Mouse (Mus musculus): ENCODE data around the gene Oser1. TPM values are rescaled to one million over a fixed set of nuclear protein-coding genes. Genes with fewer than 3 reads are reported as not detected.

Oser1 gene
- 24.5 TPM for polyA plus RNA-seq (2014; fragmentation: Illumina TruSeq; extraction: RNeasy Lipid Tissue Mini Kit (QIAGEN cat#74804); ENCODE audit: low read depth, low replicate concordance)

DNA sequence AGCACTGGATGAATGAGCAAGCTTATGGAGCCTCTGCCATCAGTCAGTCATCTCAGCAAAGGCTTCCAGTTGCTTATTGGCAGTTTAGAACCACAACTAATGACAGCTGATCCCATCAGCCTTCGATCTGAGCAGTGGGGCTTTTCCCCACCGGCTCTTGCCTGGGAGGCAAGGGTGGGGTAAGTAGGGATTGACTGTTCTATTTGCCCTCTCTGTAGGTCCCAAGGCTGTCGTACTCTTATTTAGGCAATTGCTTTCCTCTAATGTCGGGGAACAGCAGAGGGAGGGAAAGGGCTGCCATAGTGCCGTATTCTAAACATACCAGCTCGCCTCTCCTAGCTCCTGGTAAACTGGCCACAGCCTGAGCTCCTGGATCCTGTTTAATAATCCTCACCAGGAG, at the start of gene Oser1:
Gene Oser1 (minus strand): TSS at position 101 of the 400 bp plus-strand sequence.

GRCm38 (mm10) chr2:163472466-163472851, 48.0 kb upstream of the Oser1 start, which contains the start of gene Fitm2:
Fitm2 (minus strand) TSS chr2:163472629.

GRCm38 (mm10) chr2:163438246-163438618, 13.7 kb upstream of the Oser1 start, which contains the start of gene Gdap1l1:
Gdap1l1 (plus strand) TSS chr2:163438476.

DNA sequence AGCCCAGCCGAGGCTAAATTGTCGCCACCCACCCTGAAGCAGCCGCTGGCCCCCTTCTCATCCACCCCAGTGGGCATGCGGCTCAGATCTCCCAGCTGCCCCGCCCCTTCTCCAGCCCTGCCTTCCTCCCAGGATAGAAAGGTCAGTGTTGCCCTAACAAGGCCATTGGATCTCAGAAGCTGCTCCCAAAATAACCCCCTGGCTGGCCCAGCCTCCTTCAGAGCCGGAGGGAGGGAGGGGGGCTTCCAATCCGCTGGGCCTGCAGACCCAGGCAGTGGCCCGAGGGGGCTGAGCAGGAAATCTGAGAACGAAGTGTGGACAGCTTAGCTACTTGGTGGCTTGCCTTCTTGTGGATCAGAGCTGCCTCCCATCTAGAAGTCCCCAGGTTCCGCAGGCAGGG, 26.6 kb downstream of the Oser1 start, which contains the start of gene Jph2:
Gene Jph2 (minus strand): TSS at position 89 of the 400 bp plus-strand sequence.

Other genes starting within 250 kb of the Oser1 start
- gene Tox2, start 221.6 kb downstream of the Oser1 start, polyA plus RNA-seq (2014; fragmentation: Illumina TruSeq; extraction: RNeasy Lipid Tissue Mini Kit (QIAGEN cat#74804); ENCODE audit: low read depth, low replicate concordance) = 1.4 TPM
- gene Jph2, start 26.7 kb downstream of the Oser1 start, polyA plus RNA-seq (2014; fragmentation: Illumina TruSeq; extraction: RNeasy Lipid Tissue Mini Kit (QIAGEN cat#74804); ENCODE audit: low read depth, low replicate concordance) = 259 TPM
- gene Gdap1l1, start 13.8 kb upstream of the Oser1 start, polyA plus RNA-seq (2014; fragmentation: Illumina TruSeq; extraction: RNeasy Lipid Tissue Mini Kit (QIAGEN cat#74804); ENCODE audit: low read depth, low replicate concordance) = not detected
- gene Fitm2, start 47.9 kb upstream of the Oser1 start, polyA plus RNA-seq (2014; fragmentation: Illumina TruSeq; extraction: RNeasy Lipid Tissue Mini Kit (QIAGEN cat#74804); ENCODE audit: low read depth, low replicate concordance) = 142 TPM
- gene R3hdml, start 67.6 kb upstream of the Oser1 start, polyA plus RNA-seq (2014; fragmentation: Illumina TruSeq; extraction: RNeasy Lipid Tissue Mini Kit (QIAGEN cat#74804); ENCODE audit: low read depth, low replicate concordance) = not detected
- not detected for gene Hnf4a, start 82.1 kb upstream of the Oser1 start, polyA plus RNA-seq (2014; fragmentation: Illumina TruSeq; extraction: RNeasy Lipid Tissue Mini Kit (QIAGEN cat#74804); ENCODE audit: low read depth, low replicate concordance)
- gene Ttpal, start 177.6 kb upstream of the Oser1 start, polyA plus RNA-seq (2014; fragmentation: Illumina TruSeq; extraction: RNeasy Lipid Tissue Mini Kit (QIAGEN cat#74804); ENCODE audit: low read depth, low replicate concordance) = 14.8 TPM
- gene Serinc3, start 220.4 kb upstream of the Oser1 start, polyA plus RNA-seq (2014; fragmentation: Illumina TruSeq; extraction: RNeasy Lipid Tissue Mini Kit (QIAGEN cat#74804); ENCODE audit: low read depth, low replicate concordance) = 261 TPM
- 307 TPM for gene Pkig, start 233.7 kb upstream of the Oser1 start, polyA plus RNA-seq (2014; fragmentation: Illumina TruSeq; extraction: RNeasy Lipid Tissue Mini Kit (QIAGEN cat#74804); ENCODE audit: low read depth, low replicate concordance)

Measured in heart, adult 10 weeks (tissue).